Mouse (Mus musculus): ENCODE results near the gene Plxna2. TPM values are rescaled to one million over a fixed set of nuclear protein-coding genes. Genes with fewer than 3 reads are reported as not detected.

The Plxna2 gene
- polyA plus RNA-seq, 1 experiment = not detected

DNA sequence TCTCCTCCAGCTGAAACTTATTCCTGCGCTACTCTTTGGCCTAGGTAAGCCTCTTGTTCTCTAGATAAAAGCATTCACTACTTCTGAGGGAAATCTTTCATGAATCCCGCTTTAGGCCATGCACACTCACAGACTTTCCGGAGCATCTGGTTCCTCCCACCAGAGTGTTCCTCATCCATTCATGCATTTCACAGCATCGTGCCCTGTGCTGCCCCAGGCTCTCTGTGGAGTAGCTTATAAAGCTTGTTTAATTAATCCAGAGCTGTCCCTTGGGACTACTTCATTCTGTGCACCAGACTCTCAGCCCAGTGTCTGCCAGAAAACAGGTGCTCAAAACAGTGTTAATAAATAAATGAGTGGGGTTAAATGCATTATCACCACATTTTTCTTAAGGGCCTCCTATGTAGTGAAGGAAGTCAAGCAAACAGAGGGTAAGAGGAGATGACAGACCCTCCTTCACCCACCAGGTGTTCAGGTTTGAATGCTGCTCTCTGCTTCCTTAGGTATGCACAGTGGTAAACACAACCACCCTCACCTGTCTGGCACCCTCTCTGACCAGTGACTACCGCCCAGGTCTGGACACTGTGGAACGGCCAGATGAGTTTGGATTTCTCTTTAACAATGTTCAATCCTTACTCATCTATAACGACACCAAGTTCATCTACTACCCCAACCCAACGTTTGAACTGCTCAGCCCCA is 175.4 kb downstream of the Plxna2 start:
- TF ChIP-seq CTCF (IDR thresholded peaks at IDR 0.05; ENCODE audit: insufficient read depth, low read depth, low read length) (no peak), POLR2A (IDR thresholded peaks at IDR 0.05; ENCODE audit: insufficient read depth, low read depth, low read length) (no peak)
- no peak overlapping the region for H3K27ac ChIP-seq (ENCODE audit: insufficient read depth, low read depth, low read length)
- peaks cover 7% of the 10 kb centered on the region; the same call in 1 of the 2 replicates for H3K4me1 ChIP-seq (ENCODE audit: control insufficient read depth, insufficient read depth, low read length)
- 85% methylated on average over 8 of the region's 8 CpGs for WGBS
- H3K4me3 ChIP-seq (ENCODE audit: insufficient read depth, low read depth, low read length) = no peak overlapping the region

DNA sequence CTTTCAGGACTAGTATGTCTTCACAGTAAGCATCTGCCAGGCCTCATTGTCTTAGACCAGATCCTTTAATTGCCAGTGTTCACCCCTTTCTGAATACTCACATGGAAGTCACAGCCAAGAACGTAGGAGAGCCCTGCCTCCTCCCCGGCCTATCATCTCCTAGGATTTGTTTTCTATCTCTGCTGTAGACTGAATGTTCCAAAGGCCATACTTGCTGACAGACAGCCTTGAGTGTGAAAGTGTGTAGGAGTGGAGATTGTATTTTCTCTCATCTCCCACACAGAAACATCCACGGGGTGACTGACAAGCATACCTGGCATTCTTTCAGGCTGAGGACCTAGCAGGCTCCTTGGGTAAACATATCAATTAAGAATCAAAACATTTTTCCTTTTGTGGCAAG is 177.3 kb downstream of the Plxna2 start:
- Histone ChIP-seq H3K27ac (ENCODE audit: insufficient read depth, low read depth, low read length) (no peak overlapping the region), H3K4me3 (ENCODE audit: insufficient read depth, low read depth, low read length) (no peak overlapping the region), H3K4me1 (ENCODE audit: control insufficient read depth, insufficient read depth, low read length) (peaks cover 10% of the 10 kb centered on the region)
- TF ChIP-seq CTCF (IDR thresholded peaks at IDR 0.05; ENCODE audit: insufficient read depth, low read depth, low read length) (no peak), POLR2A (IDR thresholded peaks at IDR 0.05; ENCODE audit: insufficient read depth, low read depth, low read length) (no peak)
- WGBS = 58% methylated on average over 3 of the region's 3 CpGs

DNA sequence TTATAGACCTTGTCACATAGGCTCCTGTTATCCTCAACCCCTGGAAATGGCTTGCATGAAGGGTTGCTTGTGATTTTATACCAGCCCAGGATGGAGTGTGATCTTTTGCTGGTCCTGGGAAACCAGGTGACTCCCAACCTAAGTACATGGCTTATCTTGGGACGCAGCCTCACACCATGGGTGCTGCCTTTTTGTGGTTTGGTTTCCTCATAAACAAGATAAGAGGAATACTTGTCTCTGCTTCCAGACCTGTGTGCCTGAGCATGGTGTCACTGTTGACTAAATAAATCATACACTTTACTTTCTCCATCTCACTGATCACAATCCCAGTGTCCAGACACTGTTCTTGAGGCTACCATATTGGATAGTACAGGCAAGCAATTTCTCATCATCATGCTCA is 179.8 kb downstream of the Plxna2 start:
- H3K27ac ChIP-seq (ENCODE audit: insufficient read depth, low read depth, low read length) = 0 out of 2 replicates have a peak overlapping the region, but pooled peaks have one; percentile 27
- H3K4me3 ChIP-seq (ENCODE audit: insufficient read depth, low read depth, low read length) = no peak overlapping the region
- WGBS = 92% methylated on average over 1 of the region's 1 CpGs
- TF ChIP-seq POLR2A (IDR thresholded peaks at IDR 0.05; ENCODE audit: insufficient read depth, low read depth, low read length) (no peak), CTCF (IDR thresholded peaks at IDR 0.05; ENCODE audit: insufficient read depth, low read depth, low read length) (no peak)
- H3K4me1 ChIP-seq (ENCODE audit: control insufficient read depth, insufficient read depth, low read length) = peaks cover 10% of the 10 kb centered on the region

DNA sequence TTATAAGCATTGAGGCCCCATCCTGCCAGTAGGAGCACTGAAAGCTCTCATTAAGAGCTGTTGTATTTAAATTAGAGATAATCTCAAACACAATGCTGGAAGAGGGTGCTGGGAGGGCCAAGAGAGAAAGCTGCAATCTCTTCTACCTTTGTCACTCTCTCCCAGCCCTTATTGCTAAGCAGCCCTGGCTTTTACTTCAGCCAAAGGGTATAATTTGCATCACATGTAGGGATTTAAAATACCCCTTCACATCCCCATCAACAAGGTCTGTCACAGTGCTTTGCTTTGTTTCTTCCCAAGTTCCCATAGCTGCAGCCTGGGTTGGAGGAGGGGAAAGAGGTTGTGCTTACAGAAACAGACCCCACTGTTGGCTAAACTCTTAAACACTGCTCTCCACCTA is 180.5 kb downstream of the Plxna2 start:
- H3K27ac ChIP-seq (ENCODE audit: insufficient read depth, low read depth, low read length) = 0 out of 2 replicates have a peak overlapping the region, but pooled peaks have one; percentile 27
- H3K4me3 ChIP-seq (ENCODE audit: insufficient read depth, low read depth, low read length) = no peak overlapping the region
- TF ChIP-seq CTCF (IDR thresholded peaks at IDR 0.05; ENCODE audit: insufficient read depth, low read depth, low read length) (no peak), POLR2A (IDR thresholded peaks at IDR 0.05; ENCODE audit: insufficient read depth, low read depth, low read length) (no peak)
- H3K4me1 ChIP-seq (ENCODE audit: control insufficient read depth, insufficient read depth, low read length) = peaks cover 10% of the 10 kb centered on the region

DNA sequence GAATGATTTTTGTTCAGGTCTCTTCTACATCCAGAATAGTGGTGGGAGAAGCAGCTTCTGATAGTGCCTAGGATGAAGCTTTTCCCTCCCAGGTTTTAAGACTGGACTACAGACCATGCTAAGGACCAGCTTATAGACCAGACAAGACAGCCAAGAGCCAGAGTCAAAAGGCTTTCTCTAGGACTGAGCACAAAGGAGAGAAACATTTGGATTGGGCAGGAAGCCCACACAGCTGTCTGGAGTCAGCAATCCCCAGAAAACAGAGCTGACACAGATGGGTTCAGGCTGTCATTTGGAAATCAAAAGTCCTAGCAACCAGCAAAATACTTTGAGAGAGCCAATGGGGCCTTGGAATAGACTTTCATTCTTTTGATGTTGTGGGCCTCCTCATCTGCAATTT is 190.2 kb downstream of the Plxna2 start:
- TF ChIP-seq CTCF (IDR thresholded peaks at IDR 0.05; ENCODE audit: insufficient read depth, low read depth, low read length) (no peak), POLR2A (IDR thresholded peaks at IDR 0.05; ENCODE audit: insufficient read depth, low read depth, low read length) (no peak)
- Histone ChIP-seq H3K4me1 (ENCODE audit: control insufficient read depth, insufficient read depth, low read length) (no peaks in the 10 kb centered on the region), H3K4me3 (ENCODE audit: insufficient read depth, low read depth, low read length) (no peak overlapping the region), H3K27ac (ENCODE audit: insufficient read depth, low read depth, low read length) (no peak overlapping the region)

DNA sequence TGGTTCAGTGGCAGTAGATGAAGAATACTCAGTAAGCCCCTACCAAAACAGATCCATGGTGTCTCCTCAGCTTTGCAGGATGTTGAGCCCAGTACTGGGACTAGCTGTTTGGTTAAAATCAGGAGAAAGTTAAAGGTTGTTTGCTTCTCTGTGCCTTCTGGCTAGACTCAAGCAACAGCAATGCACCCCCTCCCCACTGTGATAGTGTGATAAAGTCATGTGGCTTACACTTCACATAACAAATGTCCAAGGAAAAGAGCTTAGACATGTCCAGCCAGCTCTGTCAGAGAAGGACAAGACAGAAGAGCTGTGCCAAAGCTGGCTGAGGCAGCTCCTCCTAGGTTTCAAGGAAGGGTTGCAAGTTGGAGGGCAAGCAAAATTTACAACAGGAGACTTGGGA is 190.7 kb downstream of the Plxna2 start:
- no peak for TF ChIP-seq POLR2A (IDR thresholded peaks at IDR 0.05; ENCODE audit: insufficient read depth, low read depth, low read length)
- TF ChIP-seq CTCF (IDR thresholded peaks at IDR 0.05; ENCODE audit: insufficient read depth, low read depth, low read length) = no peak
- H3K27ac ChIP-seq (ENCODE audit: insufficient read depth, low read depth, low read length) = no peak overlapping the region
- H3K4me1 ChIP-seq (ENCODE audit: control insufficient read depth, insufficient read depth, low read length) = no peaks in the 10 kb centered on the region
- no peak overlapping the region for H3K4me3 ChIP-seq (ENCODE audit: insufficient read depth, low read depth, low read length)

DNA sequence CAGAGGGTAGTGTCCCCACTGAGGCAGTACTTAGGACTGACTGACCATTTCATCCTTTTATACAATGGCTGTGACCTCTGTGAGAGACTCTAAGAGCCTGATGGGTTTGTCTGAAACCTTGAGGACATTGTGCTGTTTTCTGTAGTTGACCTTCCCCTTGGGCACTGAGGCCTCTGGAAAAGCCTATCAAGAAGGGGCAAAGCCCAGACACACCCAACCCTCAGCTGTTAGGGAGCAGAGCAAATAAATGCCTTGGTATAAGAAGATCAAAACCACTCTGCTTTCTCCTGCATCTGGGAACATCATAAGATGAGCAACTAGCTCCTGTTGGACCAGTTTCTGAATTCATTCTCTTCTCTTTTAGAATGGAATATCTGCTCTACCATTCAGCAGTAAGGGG is 191.6 kb downstream of the Plxna2 start:
- Histone ChIP-seq H3K4me3 (ENCODE audit: insufficient read depth, low read depth, low read length) (no peak overlapping the region), H3K27ac (ENCODE audit: insufficient read depth, low read depth, low read length) (no peak overlapping the region), H3K4me1 (ENCODE audit: control insufficient read depth, insufficient read depth, low read length) (no peaks in the 10 kb centered on the region)
- TF ChIP-seq POLR2A (IDR thresholded peaks at IDR 0.05; ENCODE audit: insufficient read depth, low read depth, low read length) (no peak), CTCF (IDR thresholded peaks at IDR 0.05; ENCODE audit: insufficient read depth, low read depth, low read length) (no peak)

DNA sequence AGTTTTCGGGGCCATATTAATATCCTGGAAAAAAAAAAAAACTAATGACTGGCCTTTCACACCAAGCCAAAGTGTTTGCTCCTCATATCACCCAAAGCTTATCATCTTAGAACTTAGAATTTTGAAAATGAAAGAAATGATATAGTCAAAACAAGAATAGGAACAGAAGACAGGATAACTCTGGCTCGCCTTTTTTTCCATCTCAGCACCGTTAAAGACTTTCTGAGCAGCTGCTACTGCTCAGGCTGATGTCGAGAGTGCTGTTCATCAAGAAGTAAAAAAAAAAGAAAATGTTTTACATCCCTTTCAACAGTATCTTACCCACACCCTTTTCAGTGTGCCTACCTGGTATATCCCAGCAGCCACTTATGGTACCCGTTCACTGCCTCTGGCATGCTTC is 196.2 kb downstream of the Plxna2 start:
- Histone ChIP-seq H3K27ac (ENCODE audit: insufficient read depth, low read depth, low read length) (no peak overlapping the region), H3K4me3 (ENCODE audit: insufficient read depth, low read depth, low read length) (no peak overlapping the region), H3K4me1 (ENCODE audit: control insufficient read depth, insufficient read depth, low read length) (no peaks in the 10 kb centered on the region)
- TF ChIP-seq POLR2A (IDR thresholded peaks at IDR 0.05; ENCODE audit: insufficient read depth, low read depth, low read length) (no peak), CTCF (IDR thresholded peaks at IDR 0.05; ENCODE audit: insufficient read depth, low read depth, low read length) (no peak)
- 92% methylated on average over 5 of the region's 5 CpGs for whole genome bisulfite sequencing

DNA sequence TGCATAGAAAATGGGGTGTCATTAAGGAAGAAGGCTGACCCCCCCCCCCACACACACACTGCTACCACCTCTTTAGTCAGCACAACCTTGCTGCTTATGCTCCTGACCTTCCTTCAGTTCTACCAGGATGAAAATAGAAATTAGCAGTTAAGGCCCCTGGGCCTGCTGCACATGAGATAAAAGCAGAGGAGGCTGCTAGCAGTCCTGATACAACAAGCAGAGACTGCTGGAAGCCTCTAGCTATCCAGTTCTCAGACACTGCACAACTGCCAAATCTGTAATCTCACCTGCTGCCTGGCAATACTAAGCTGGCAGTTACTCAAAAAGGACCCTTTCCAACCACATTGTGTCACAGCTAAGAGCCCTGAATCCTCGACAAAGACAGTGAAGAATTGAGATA is 197.5 kb downstream of the Plxna2 start:
- TF ChIP-seq CTCF (IDR thresholded peaks at IDR 0.05; ENCODE audit: insufficient read depth, low read depth, low read length) (no peak), POLR2A (IDR thresholded peaks at IDR 0.05; ENCODE audit: insufficient read depth, low read depth, low read length) (no peak)
- 66% methylated on average over 1 of the region's 1 CpGs for WGBS
- no peak overlapping the region for H3K27ac ChIP-seq (ENCODE audit: insufficient read depth, low read depth, low read length)

DNA sequence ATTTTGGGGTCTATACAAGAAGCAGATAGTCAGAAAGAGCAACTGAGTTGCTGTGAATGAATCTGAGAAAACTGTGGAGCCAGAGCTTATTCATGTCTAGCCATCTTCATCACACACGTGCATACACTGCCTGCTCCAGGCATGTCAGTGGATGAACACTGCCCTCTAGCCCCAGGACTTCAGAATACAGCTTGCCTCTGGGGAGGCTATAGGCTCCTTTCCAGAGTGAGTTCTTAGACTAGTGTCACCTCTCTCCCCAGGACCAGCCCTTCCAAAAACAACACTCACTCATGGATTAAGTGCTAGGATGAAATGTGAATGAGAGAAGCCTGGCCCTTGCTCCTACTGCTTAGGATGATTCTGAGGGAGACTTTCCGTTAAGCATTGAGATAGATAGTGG is 198.9 kb downstream of the Plxna2 start:
- no peak overlapping the region for H3K4me3 ChIP-seq (ENCODE audit: insufficient read depth, low read depth, low read length)
- H3K4me1 ChIP-seq (ENCODE audit: control insufficient read depth, insufficient read depth, low read length) = no peaks in the 10 kb centered on the region
- no peak for TF ChIP-seq POLR2A (IDR thresholded peaks at IDR 0.05; ENCODE audit: insufficient read depth, low read depth, low read length)
- no peak for TF ChIP-seq CTCF (IDR thresholded peaks at IDR 0.05; ENCODE audit: insufficient read depth, low read depth, low read length)
- no peak overlapping the region for H3K27ac ChIP-seq (ENCODE audit: insufficient read depth, low read depth, low read length)
- 47% methylated on average over 2 of the region's 2 CpGs for WGBS

More for the DNA sequence above, 197.5 kb downstream of the Plxna2 start:
- Histone ChIP-seq H3K4me1 (ENCODE audit: control insufficient read depth, insufficient read depth, low read length) (no peaks in the 10 kb centered on the region), H3K4me3 (ENCODE audit: insufficient read depth, low read depth, low read length) (no peak overlapping the region)

Measured in olfactory bulb, adult 2 months (tissue).